Mouse (Mus musculus): ENCODE data around the gene Cep170b.

- TF ChIP-seq CTCF (IDR thresholded peaks at IDR 0.05; ENCODE audit: borderline replicate concordance, control insufficient read depth, extremely low read depth, insufficient read depth, low read length, poor library complexity) (no peak), POLR2A (IDR thresholded peaks at IDR 0.05; ENCODE audit: control insufficient read depth, extremely low read depth, insufficient read depth, low read length, poor library complexity) (no peak)
Measured at GRCm38 (mm10) chr12:112769751-112770150, 49.5 kb downstream of the Cep170b start.
